Mouse (Mus musculus) spleen, postnatal 0 days (tissue): ENCODE data around the gene Il1rl1. TPM values are rescaled to one million over a fixed set of nuclear protein-coding genes. Genes with fewer than 3 reads are reported as not detected.

Source experiments
- polyA plus RNA-seq: library from polyadenylated mRNA; unstranded; fragments of >200 nt; fragmentation: Nextera tagmentation; extraction: Ambion mirVana; gene quantifications from 2 replicates; pipeline ENCODE4 v1.2.1, GENCODE M21; 2015

Gene Il1rl1
- 7.8 and 11.8 TPM in 2 replicates for polyA plus RNA-seq

GRCm38 (mm10) chr1:40428910-40429675 lies at the start of gene Il1rl1:
Il1rl1 (plus strand) TSS chr1:40429570.

GRCm38 (mm10) chr1:40465477-40466430 lies 36.4 kb downstream of the Il1rl1 start, which contains the start of gene Il18r1:
Il18r1 (plus strand) TSS chr1:40465552.

Other genes starting within 250 kb of the Il1rl1 start
- 3.2 and 3.7 TPM in 2 replicates for gene Il1r1, start 204.5 kb upstream of the Il1rl1 start, polyA plus RNA-seq
- 4.3 and 5.9 TPM in 2 replicates for gene Il1rl2, start 105.0 kb upstream of the Il1rl1 start, polyA plus RNA-seq
- 1.5 and 2.4 TPM in 2 replicates for gene Il18r1, start 36.0 kb downstream of the Il1rl1 start, polyA plus RNA-seq
- gene Il18rap, start 85.8 kb downstream of the Il1rl1 start, polyA plus RNA-seq: 6.5 and 9.2 TPM in 2 replicates
- gene Slc9a4, start 150.5 kb downstream of the Il1rl1 start, polyA plus RNA-seq: not detected in 2 replicates